Mouse (Mus musculus): ENCODE measurements around the gene Cdip1.
"Not testable (repeated sequence)": the region's sequence is repeated elsewhere in the genome, so short reads cannot be mapped to it uniquely, and the experiment has no call there.

Cdip1 gene

GRCm38 (mm10) chr16:4789810-4790559 is at the start of gene Cdip1:
Cdip1 (minus strand) TSS chr16:4790292.
- peak; percentile 87 to 92 for DNase-seq

- no peak for DNase-seq
Measured at GRCm38 (mm10) chr16:4839552-4839951, 49.5 kb upstream of the Cdip1 start.

- DNase-seq, result no peak
Measured at GRCm38 (mm10) chr16:4837631-4838030, 47.5 kb upstream of the Cdip1 start.

GRCm38 (mm10) chr16:4835191-4835590 is 45.1 kb upstream of the Cdip1 start, which contains the start of gene 4930562C15Rik:
4930562C15Rik (plus strand) TSS chr16:4835416.
- DNase-seq, result no peak

- DNase-seq, result no peak
Measured at GRCm38 (mm10) chr16:4833858-4834257, 43.8 kb upstream of the Cdip1 start.

- DNase-seq, result no peak
Measured at GRCm38 (mm10) chr16:4831650-4832419, 41.7 kb upstream of the Cdip1 start.

DNA sequence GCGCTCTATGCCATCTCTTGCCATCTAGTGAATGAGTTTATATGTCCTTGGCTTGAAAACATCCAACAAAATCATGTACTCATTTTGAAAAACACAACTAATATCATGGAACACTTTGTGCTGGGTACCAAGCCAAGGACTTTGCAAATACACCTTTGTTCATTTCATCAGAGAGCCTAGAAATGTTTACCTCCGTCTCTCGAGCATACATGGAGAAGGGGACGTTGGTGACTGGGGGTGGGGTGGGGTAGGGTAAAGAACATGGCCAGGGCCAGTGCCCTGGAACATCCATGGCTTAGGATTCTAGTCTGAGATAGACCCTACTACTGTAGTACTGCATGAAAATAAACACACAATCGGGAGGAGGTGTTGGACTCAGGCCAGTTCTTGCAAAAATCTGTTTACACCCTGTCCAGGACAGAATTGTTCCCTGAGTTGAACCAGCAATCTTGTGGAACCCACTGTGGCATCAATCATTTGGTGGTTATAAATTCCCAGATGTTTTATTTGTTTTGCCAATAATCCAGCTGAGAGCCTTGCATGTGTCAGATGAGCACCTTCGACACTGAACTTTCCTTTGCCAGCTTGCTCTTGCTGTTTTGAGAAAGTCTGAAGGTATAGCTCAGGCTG is 39.3 kb upstream of the Cdip1 start:
- DNase-seq, result no peak

DNA sequence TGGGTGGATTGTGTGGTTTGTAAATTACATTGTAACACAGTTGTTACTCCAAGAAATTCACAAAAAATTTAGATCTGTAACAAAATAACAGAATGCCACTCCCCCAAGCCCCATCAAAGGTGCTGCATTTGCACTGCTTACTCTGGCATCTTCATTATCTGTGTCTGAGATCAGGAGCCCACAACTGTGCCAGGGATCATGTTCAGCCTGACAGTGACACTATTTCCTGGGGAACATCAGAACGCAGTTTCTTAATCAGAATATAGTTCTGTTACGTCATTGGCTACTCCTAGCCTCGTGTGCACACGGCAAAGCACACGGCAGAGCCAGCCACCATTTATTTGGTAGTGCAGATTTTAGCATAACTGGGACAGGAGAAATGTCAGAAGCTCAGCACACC is 37.5 kb upstream of the Cdip1 start:
- no peak for DNase-seq

GRCm38 (mm10) chr16:4824466-4824865 is 34.4 kb upstream of the Cdip1 start:
- not testable (repeated sequence) for DNase-seq

GRCm38 (mm10) chr16:4818349-4818748 is 28.3 kb upstream of the Cdip1 start:
- DNase-seq, result no peak

DNA sequence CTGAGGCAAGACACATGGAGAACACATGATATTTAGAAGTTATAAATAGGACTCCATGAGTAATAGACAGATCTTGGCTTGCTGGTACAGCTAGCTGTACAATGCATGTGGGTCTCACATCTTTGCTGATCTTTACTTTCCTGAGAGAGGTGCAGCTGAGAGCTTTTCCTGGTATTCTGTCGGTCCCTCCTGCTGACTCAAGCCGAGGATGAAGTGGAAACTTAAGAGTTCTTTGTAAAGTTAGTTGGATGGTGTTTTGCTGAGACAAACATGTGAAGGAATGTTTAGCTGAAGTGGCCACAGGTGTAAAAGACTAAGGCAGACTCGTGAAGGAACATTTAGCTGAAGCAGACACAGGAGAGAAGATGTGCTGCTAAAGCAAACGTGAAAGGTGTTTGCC is 6.5 kb upstream of the Cdip1 start:
- DNase-seq, result no peak

GRCm38 (mm10) chr16:4791332-4791731 is 1.2 kb upstream of the Cdip1 start:
- DNase-seq, result no peak

DNA sequence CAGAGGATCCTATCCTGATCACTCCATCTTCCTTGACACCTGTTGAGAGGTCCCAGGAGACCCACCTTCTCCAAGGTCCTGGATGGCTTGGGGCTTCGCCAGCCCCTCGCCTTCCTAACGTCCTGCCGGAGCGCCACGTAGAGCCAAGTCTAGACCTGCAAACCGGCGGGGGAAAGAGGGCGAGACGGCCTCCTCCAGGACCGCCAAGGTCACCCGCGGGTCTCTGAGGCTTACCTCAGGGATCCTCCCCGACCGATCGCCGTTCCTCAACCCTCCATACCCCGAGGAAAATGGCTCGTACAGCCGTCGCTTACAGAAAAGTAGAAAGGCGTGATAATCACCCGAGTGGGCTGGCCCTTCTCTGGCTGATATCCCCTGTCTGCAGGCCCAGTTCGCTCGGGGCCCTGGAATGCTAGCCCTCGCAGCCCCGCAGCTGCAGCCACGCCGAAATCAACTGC is 752 bp downstream of the Cdip1 start:
- peak in 1 of 2 experiments; percentile 19 for DNase-seq

DNA sequence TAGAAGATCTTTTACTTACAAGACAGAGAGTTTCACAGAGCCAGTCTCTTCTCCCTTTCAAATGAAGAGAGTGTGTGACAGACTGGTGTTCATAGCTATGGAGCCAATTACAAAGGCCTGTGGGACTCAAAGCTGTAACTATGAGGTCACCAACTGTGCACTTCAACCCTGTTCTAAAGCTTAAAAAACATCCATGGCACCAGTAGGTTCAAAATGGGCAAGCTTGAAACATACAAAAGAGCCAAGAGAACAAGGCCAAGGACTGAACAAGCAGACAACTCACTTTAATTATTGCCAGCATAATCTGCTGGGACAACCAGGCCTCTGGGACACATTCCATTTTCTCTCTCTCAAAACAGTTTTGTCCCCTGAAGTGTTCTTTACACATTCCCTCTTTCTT is 1.9 kb downstream of the Cdip1 start:
- no peak for DNase-seq

GRCm38 (mm10) chr16:4785706-4786105 is 4.4 kb downstream of the Cdip1 start:
- DNase-seq, result no peak

DNA sequence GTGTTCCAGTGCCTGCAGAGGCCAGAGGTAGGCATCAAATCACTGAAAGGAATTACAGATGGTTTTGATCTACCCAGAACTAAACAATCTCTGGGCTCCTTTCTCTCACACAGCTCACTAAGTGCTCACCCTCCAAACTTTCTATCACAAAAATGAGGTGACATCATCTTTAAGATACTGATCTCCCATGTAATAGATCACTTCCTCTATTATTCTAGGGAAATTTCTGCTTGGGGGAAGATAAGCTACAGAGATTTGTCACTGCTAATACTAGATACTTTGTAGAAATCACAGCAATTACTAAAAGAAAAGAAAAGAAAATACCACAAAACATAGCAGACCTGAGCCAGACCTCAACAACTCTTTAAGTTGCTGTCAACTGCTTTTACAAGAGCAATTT is 7.6 kb downstream of the Cdip1 start:
- no peak for DNase-seq

GRCm38 (mm10) chr16:4781524-4782196 is 8.4 kb downstream of the Cdip1 start:
- DNase-seq, result no peak

DNA sequence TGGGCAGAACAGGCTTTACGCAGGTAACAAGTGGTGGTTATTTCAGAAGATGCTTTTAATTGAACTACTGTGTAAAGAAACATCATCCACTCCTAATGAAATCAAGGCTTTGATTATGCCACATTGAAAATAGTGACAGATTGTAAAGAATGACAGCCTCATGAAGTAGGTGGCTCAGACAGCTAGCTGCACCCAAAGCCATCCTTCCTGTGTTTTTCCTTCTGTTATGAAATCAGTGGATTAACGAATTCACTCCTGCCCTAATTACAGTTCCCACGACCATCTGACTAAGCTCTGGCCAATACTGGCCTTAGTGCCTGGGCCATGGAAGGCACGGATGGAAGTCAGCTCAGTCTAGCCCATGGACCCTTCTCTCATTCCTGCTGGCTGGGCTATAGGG is 11.2 kb downstream of the Cdip1 start:
- no peak for DNase-seq

GRCm38 (mm10) chr16:4777905-4778609 is 12.0 kb downstream of the Cdip1 start:
- DNase-seq, result no peak

DNA sequence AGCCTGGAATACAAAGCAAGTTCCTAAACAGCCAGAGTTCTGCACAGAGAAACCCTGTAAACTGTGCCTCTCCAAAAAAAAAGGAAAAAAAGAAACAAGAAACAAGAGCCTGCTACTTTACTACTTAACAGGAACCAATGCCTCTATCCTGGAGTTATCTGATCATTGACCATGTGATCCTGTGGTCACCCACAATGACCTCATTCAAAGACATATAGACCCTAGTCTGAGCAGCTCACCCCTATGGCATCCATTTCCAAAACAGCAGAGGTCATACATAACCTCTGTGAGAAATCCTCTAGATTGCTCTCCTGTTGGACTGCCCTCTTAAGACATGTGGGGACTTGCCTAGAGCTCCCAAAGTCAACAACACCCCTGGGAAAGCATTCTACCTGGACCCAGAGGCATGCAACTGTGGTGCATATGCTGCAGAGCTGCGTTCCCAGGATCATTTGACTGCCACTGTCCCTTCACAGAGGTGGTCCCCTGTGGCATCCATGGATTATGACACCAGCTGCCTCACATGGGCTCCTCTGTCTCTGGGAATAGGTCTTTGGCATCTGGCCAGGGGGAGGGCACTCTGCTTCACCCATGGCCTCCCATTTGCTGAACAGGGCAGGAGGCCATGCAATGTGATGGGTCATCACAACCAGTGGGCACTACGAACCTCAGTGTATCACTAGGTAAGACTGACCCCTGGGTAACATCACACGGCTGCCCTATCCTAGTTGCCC is 12.8 kb downstream of the Cdip1 start:
- DNase-seq, result no peak

GRCm38 (mm10) chr16:4773289-4773970 is 16.7 kb downstream of the Cdip1 start:
- DNase-seq, result no peak

All from spleen, adult 18-20 months (tissue).